Mouse (Mus musculus) layer of hippocampus, adult 11-12 months (tissue): ENCODE results near the gene Txndc8.

Experiments
- DNase-seq: peaks from one replicate; pipeline ENCODE4 v3.0.0; 2022; ENCODE audit warnings: low spot score

Txndc8 gene

DNA sequence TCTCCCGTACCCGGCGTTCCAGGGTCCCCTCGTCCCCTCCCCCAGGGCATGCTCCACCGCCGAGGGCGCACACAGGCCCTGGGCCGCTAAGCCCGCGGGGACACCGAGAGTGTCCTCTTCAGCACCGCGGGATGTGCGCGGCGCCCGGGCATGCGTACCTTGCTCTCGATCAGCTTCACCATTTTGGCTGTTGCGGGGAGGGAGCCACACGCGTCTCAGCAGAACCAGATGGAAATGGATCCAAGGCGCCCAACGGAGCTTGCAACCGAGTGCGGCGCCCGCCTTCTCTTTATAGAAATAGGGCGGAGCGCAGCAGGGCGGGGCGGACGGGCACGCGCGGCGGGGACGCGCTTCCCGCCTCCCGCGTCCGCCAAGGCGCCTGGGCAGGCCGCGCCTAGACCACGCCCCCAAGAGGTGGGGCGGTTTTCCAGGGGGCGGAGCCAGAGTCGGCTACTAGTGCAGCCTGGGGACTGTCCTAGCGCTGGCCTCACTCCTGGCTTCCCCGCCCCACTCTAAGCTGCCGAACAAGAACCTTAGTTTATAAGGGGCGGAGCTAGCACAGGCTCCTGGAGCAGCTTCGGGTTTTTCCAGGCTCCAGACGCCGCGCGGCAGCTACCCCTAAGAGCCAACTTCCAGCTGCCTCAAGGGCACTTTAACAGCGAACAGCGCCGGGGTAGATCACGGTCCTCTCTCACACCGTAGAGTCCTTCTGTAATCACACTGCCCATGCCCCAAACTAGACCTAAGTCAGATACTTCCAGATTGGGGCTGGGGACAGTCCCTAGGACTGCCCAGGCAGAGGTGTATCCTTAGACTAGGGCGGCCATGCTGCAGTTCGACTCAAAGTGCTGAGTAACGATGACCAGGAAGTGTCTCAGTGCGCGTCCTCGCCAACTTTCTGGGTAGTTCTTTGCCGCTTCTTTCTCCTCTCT lies 52.6 kb downstream of the Txndc8 start, which contains the start of gene Txn1:
TSS of gene Txn1 (minus strand) at position 383 of the 932 bp plus-strand sequence.
- DNase-seq: peak; percentile 96

- peak; percentile 55 for DNase-seq
Measured at GRCm38 (mm10) chr4:57955544-57955958, 53.4 kb downstream of the Txndc8 start.

DNA sequence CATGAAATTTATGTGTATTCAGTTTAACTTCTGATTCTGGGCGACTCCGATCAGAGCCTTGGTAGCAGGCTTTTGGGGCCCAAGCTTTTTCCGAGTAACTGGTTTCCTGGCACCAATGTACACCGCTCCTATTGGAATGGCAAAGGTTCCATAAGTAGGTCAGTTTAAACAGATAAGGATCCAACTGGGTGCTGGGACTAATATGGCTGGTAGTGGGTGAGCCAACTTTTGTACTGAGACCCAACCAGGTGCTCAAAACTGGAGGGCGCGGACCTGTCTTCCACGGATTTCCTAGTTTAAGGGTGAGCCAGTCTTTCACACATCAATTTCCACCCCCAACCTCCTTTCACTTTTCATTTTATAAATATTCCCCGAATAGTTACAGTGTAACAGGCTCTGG lies 53.9 kb downstream of the Txndc8 start:
- DNase-seq: no peak

DNA sequence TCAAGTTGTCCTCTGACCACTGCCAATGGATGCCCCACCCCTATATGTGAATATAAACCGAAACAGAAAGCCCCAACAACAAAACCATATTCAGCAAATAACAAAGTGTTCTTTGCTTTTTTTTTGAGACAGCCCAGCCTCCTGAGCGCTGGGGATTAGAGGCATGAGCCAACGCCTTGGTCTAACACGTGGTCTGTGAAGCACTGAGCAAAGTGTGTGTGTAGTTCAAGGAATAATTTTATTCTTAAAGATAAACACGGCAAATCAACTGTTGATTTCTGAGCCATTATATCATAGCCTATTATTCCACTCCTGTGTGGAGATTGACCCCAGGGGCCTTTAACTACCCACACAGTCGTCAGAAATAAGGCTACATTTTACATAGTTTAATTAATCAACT lies 54.3 kb downstream of the Txndc8 start:
- DNase-seq: no peak

DNA sequence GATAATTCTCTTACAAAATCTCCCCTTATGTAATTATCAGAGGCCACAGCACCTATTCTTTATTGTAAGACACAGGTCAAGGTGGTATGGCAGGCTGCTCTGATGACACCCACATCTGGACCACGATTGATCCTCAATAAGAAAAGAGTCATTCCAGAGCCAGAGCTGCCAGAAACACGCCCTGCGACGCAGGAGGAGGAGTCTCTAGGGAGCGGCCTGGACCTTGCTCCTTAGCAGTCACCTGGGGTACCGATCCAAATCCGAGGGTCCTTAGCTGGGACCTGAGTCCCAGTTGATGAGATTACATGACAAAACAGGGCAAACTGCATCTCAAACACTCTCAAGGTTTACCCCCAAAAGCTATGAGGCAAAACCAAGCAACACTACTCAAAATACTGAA lies 55.1 kb downstream of the Txndc8 start:
- DNase-seq: no peak

- no peak for DNase-seq
Measured at GRCm38 (mm10) chr4:57952891-57953290, 56.0 kb downstream of the Txndc8 start.

DNA sequence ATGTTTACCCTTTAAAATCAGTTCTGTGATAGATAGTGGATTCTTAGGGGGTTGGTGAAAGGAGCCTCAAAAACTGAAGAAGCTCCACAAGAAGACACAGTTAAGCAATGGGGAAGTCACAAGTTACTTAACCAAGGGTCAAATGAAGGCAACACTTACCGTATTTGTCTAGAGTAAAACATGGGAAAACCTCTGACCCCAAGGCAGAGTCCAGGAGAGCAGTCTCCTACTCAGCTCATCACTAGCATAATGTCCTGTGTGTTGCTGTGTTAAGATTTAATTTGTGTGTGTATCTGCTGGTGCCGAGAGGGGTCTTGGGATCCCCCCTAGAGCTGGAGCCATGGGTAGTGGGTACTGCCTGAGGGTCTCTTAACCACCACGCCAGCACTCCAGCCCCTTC lies 56.5 kb downstream of the Txndc8 start:
- DNase-seq: no peak

- DNase-seq: no peak
Measured at GRCm38 (mm10) chr4:57949866-57950265, 59.1 kb downstream of the Txndc8 start.

GRCm38 (mm10) chr4:57947476-57947875 lies 61.4 kb downstream of the Txndc8 start:
- no peak for DNase-seq

- DNase-seq: no peak
Measured at GRCm38 (mm10) chr4:57947036-57947435, 61.9 kb downstream of the Txndc8 start.

GRCm38 (mm10) chr4:57942892-57943291 lies 66.0 kb downstream of the Txndc8 start:
- DNase-seq: no peak

GRCm38 (mm10) chr4:57940631-57941030 lies 68.3 kb downstream of the Txndc8 start:
- DNase-seq: no peak

GRCm38 (mm10) chr4:57937292-57937691 lies 71.6 kb downstream of the Txndc8 start:
- no peak for DNase-seq

DNA sequence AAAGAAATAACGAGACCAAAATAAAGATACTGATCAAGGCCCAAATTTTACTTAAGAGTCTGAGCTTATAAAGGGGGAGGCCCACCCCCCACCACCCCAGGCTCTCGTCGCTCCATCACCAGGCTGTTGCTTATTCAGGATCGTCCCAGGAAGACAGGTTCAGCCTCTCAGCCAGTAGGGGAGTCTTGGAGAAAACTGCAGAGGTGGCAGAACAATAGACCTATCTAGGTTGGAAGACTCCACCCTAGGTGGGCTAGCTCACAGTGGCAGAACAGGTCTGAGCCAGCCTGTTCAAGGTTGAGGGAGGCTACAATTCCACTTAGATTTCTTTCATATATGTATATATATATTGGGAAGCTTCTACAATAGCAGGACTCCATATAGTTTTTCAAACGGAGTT lies 74.7 kb downstream of the Txndc8 start:
- no peak for DNase-seq
